Mouse (Mus musculus): ENCODE measurements around the gene Arhgap33. TPM values are rescaled to one million over a fixed set of nuclear protein-coding genes. Genes with fewer than 3 reads are reported as not detected.
A peak's percentile ranks its signal among the peaks of the same experiment; 100 is the strongest.

Arhgap33 gene
- polyA plus RNA-seq, 1 experiment, result 78.5 TPM

- TF ChIP-seq GATA1 (IDR thresholded peaks at IDR 0.05; ENCODE audit: low read length), result no peak
These were observed 24.0 kb upstream of the Arhgap33 start for GRCm38 (mm10) chr7:30558656-30559442.

DNA sequence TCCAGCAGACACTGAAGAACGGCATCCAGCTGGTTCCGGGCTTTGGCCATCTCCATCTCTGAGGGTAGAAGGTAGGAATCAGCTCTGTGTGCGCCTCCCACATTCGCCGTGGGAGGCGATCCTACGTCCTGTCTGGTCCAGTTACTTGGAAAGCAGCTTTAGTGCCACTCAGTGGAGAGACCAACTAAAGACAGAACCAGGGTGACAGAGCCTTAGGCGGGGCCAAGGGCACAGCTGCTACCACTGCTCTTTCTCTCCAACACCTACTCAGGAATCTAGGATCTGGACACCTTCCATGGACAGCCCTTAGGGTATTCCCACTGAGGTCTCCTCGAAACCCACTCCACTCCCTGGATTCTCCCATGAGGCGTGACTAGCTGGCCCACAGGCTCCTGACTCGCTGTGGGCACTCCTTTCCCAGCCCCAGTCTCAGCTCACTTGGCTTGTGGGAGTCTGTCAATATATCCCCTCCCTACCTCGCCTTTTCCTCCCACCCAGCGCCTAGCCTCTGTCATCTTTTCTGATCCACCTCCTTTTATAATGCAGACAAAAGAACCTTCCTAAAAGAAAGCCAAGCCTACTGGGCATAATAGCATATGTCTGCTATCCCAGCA, 23.1 kb upstream of the Arhgap33 start:
- TF ChIP-seq GATA1 (IDR thresholded peaks at IDR 0.05; ENCODE audit: low read length), result no peak

- no peak for TF ChIP-seq GATA1 (IDR thresholded peaks at IDR 0.05; ENCODE audit: low read length)
These were observed 22.2 kb upstream of the Arhgap33 start for GRCm38 (mm10) chr7:30556894-30557536.

- TF ChIP-seq GATA1 (IDR thresholded peaks at IDR 0.05; ENCODE audit: low read length), result no peak
These were observed 19.1 kb upstream of the Arhgap33 start for GRCm38 (mm10) chr7:30553810-30554584.

DNA sequence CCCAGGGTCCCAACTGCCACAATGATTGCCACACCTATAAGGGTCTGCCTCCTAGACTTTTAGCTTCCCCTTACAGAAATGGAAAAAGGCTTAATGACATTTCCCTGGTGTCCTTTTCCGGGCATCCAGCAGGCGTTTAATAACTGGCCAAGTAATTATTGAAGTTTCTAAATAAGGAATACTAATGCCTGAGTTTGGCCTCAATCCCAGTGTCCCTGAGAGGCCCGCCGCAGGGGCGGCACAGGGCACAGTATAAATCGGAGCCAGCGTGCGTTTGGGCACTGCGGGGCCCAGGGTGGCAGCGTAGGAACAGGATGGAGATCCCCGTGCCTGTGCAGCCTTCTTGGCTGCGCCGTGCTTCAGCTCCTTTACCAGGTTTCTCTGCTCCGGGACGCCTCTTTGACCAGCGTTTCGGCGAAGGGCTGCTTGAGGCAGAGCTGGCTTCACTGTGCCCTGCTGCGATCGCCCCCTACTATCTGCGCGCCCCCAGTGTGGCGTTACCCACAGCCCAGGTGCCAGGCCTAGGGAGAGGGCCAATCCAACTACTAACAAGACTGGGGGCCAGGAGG, 18.2 kb upstream of the Arhgap33 start:
- no peak for TF ChIP-seq GATA1 (IDR thresholded peaks at IDR 0.05; ENCODE audit: low read length)

GRCm38 (mm10) chr7:30552102-30553020, 17.5 kb upstream of the Arhgap33 start, which contains the start of the genes Hspb6 and Proser3:
TSS of gene Hspb6 (plus strand) at chr7:30552178.
TSS of gene Proser3 (minus strand) at chr7:30552299.
- no peak for TF ChIP-seq GATA1 (IDR thresholded peaks at IDR 0.05; ENCODE audit: low read length)

DNA sequence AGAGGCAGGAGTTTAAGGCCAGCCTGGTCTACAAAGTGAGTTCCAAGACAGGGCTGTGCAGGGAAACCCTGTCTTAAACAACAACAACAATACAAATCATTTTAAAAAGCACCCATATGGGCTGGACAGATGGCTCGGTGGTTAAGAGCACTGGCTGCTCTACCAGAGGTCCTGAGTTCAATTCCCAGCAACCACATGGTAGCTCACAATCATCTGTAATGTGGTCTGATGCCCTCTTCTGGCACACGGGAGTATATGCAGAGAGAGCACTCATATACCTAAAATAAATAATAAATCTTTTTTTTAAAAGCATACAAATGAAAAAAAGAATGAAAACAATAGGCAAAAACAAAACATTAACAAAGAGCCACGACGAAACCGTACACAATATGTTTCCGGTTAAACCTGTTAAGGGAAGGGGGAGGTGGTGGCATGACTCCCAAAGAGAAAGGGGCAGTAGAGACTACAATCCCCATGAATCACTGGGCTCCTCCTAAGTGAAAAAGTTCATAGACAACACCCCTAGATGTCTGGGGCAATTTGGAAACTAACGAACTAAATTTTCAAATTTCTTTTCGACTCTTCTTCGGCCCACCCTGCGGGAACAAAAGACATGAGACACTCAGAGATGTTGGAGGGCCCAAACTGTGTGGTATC, 16.7 kb upstream of the Arhgap33 start:
- TF ChIP-seq GATA1 (IDR thresholded peaks at IDR 0.05; ENCODE audit: low read length), result no peak

DNA sequence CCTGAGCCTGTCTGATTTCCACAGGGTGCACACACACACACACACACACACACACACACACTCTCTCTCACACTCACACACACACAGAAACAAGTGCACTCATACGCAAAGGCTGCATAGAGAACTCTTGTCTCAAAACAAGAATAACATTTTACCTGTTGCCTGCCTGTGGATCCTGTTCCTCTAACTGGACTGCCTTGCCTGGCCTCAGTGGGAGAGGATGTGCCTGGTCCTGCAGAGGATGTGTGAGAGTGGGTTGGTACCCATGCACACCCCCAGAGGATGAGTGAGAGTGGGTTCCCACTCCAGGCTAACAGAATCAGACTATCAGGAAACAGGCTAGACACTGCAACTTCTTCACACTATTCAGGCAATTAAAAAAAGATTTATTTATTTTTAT, 15.7 kb upstream of the Arhgap33 start:
- no peak for TF ChIP-seq GATA1 (IDR thresholded peaks at IDR 0.05; ENCODE audit: low read length)

DNA sequence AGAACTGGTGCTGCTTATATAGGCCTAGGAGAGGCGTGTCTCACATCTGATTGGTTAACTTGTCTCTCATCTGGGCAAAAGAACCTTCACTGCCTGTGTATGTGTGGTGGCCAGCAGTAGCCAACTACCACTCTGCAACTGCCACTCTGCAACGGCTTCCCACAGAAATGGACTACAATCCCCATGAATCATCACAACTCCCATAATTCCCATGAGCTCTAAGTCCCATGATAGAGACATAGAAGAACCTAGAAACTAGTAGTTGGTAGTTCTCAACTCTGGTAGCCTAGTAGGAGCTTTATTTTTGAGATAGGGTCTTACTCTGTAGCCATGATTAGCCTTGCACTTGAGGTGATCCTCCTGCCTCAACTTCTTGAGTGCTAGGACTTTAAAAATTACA, 15.0 kb upstream of the Arhgap33 start:
- no peak for TF ChIP-seq GATA1 (IDR thresholded peaks at IDR 0.05; ENCODE audit: low read length)

DNA sequence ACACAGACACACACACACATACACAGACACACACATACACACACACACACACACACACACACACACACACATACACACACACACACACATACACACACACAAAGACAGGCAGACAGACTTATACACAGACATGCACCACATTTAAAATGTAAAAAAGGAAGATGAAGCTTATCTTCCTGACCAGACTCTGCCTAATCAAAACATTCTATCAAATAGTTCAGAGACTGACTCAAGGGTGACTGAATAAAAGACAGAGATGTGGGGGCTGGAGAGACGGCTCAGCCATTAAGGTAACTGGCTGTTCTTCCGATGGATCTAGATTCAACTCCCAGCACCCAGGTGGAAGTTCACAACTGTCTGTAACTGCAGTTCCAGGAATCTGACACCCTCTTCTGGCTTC, 9.5 kb upstream of the Arhgap33 start:
- TF ChIP-seq GATA1 (IDR thresholded peaks at IDR 0.05; ENCODE audit: low read length), result peak; percentile 37

DNA sequence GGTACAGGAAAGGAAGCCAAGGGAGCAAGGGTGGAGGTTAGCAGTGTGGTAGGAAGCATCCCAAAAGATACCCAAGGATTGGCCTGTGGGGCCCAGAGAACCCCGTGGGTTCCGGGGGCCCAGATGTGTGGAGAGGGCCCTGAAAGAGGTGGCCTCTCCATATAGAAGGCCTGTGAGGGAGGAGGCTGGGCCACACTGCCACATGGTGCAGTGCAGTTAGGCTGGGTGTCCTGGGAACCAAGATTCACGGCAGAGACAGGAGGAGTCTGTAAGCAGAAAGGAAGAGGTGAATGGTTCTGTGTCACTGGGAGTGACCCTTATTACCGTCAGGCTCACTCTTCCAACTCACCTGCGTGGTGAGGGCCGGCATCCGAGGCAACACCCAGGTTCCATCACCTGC, 5.7 kb upstream of the Arhgap33 start:
- no peak for TF ChIP-seq GATA1 (IDR thresholded peaks at IDR 0.05; ENCODE audit: low read length)

- no peak for TF ChIP-seq GATA1 (IDR thresholded peaks at IDR 0.05; ENCODE audit: low read length)
These were observed 773 bp downstream of the Arhgap33 start for GRCm38 (mm10) chr7:30533941-30534632.

DNA sequence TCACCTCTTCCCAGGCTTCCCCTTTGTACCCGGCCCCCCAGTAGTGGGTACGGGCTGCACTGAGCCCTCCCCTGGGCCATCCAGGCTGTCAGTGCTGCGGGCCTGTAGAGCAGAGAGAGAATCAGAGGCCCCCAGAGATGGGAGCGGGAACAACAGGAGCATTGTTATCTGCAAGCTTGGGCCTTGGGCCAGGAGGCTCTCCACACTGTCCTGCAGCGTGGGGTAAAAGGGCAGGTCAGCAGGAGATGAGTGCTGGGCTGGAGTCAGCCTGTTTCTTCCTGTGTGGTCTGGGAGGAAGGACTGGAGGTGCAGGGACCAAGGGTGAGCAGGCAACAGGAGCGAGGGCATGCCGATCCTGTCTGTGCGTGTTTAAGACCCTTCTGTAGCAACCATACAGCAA, 1.9 kb downstream of the Arhgap33 start:
- no peak for TF ChIP-seq GATA1 (IDR thresholded peaks at IDR 0.05; ENCODE audit: low read length)
